Mouse (Mus musculus): ENCODE results near the gene Ttc30a2.
A peak's percentile ranks its signal among the peaks of the same experiment; 100 is the strongest.
"Not testable (repeated sequence)": the region's sequence is repeated elsewhere in the genome, so short reads cannot be mapped to it uniquely, and the experiment has no call there.

Gene Ttc30a2

DNA sequence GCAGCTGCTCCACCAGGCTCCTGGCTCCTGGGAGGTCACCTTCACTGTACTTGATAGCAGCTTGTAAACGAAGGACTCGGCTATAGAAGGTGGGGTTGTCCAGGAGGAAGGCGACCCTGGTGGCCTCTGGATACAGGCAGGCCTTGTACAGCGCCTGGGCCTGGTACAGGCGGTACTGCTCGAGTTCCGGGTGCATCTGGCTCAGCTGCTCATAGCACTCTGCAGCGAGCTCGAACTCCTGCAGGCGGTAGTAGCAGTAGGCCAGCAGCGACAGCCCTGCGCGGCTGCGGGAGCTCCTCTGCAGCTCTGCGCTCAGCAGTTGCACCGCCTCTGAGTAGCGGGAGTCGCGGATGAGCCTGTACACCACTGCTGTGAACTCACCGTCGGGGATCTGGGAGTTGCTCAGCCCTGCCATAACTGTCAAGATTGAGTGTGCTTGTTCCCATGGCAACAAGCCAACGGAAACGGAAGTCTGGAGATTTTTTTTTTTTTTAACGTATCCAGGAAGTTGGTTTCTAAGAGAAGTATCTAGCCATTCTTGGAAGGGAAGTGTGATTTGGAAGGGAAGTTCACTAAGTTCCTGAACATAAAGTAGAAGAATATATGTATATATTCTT is at the start of gene Ttc30a2:
TSS of gene Ttc30a2 (minus strand) at position 419 of the 617 bp plus-strand sequence.
- not testable (repeated sequence) for DNase-seq (ENCODE audit: low read depth, low spot score)

DNA sequence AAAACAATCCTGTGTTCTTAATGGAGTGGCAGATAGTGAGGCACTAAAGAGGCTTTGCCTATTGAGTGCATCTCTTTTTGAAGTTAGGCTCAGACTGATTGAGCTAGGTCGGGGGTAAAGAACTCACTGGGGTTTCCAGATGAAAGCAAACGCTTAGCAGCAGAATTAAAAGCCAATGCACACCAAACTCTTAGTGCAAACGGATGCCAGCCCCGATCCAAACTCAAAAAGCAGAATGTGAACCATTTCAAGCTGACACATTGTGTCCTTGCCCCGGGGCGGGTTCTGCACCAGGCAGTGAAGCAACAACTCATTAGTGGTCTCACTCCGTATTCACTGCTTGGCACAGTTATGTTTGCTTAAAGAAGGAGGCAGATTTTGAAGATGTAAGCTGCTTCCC is 38.9 kb upstream of the Ttc30a2 start:
- no peak for DNase-seq (ENCODE audit: low read depth, low spot score)

DNA sequence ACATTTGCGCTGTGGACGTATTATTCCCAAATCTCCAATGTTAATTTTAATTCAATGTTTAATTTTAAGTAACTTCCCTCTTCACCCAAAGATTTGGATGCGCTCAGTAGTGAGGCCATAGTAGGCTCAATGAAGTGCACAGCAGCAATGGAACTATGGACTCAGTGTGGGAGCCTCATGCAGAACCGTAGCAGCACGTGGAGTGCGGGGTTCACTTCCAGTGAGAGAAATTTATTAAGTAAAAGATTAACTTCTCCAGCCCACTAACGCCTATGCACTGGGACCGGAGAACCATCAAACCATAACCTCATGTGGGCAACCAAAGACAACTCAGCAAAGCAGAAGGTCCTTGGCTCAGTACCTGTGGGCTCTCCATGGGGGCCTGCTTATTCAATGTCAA is 38.2 kb upstream of the Ttc30a2 start:
- DNase-seq (ENCODE audit: low read depth, low spot score) = no peak

DNA sequence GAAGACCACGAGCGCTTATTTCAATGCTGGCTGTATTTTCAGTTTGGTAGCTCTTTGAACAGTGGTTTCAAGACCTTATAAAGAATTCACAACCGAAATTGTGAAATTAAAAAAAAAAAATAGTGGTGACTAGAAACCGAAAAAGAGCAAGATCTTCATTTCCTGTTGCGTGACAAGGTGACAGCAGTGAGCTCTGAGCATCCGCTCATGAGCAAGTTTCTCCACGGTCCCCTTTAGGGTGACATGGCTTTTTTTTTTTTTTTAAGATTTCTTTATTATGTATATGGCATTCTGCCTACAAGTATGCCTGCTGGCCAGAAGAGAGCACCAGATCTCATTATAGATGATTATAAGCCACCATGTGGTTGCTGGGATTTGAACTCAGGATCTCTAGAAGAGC is 37.5 kb upstream of the Ttc30a2 start:
- DNase-seq (ENCODE audit: low read depth, low spot score) = no peak

DNA sequence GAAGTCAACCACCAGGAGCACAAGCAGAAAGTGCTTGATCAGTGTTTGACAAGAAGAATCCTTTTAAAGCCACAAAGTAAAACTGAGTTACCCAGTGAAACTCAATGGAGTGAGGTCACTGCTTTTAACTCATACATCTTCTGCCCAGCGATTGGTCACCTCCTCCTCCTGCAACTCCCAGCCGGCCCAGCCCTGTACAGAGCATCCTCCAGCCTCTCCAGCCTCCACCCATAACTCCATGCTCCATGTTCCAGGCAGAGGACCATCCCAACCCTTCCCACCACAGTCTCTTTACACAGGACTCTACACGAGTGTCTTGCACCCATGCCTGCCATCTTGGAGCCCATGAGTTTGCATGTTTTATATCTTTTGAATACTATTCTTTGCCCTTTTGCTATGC is 36.7 kb upstream of the Ttc30a2 start:
- DNase-seq (ENCODE audit: low read depth, low spot score) = no peak

DNA sequence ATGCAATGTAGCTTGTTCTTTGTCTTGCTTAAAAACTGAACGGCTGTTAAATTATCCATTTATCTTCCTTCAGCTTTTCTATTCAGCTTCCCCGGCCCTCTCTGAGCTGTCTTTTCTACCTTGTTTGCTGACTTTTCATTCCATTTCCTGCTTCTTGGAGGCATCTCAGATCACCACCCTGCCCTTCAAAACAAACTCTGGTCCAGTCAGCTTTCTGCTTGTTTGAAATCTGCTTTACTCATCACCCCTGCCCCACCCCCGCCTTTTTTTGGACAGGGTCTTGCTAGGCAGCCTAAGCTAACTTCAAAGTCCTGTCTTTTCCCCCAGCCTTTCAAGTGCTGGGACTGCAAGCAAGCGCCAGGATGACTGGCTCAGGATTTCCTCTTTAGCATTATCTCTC is 28.2 kb upstream of the Ttc30a2 start:
- no peak for DNase-seq (ENCODE audit: low read depth, low spot score)

DNA sequence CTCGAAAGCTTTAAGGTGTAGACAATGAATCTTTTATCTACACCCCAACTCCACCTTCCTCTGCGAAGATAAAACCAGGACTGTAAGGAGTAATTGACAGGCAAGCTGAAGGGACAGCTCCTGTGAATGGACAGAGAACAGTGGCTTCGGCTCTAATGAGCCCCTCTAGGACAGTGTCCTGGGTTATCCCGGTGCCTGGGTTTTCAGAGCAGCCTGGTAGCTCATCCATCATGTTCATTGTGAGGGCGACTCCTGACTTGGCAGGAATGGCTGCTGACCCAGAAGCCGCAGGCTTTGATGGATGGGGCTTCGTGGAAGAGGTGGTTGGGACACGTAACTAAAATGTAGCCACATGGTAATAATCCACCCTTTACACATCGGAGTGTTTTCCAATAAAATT is 24.9 kb upstream of the Ttc30a2 start:
- no peak for DNase-seq (ENCODE audit: low read depth, low spot score)

DNA sequence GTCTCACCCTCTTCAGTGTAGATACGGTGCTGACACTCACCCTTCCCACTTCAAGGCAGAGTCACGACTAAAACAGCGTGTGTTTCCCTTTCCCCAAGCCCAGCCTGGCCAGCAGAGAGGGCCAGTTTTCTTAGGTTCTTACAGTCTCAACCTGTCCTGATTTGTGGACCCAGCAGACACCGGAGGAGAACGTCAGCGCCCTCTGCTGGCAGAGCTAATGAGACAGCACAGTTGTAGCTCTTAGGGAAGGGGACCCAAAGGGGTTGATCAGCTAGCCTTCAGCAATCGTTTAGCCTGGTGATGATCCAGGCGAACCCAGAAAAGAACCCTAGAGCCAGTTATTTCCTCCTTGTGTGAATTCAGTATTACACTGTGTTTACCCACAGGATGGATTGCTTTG is 23.4 kb upstream of the Ttc30a2 start:
- DNase-seq (ENCODE audit: low read depth, low spot score) = no peak

DNA sequence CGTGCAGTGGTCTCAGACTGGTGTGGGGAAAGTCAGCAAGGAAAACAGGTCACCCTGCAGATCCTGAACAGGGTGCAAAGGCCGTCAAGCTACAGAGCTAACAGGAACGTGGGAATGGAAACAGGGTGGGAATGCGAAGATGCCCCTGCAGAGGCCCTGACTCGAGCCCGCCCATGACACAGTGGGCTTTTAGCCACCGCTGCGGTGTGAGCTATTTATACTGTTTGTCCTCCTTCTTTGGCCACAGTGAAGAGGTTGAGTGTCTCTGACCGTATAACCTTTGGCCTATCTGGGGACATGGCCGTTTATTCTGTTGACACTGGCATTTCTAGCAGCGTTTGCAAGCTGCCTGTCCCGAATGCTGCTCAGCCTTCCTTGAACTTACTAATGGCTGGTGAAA is 21.7 kb upstream of the Ttc30a2 start:
- no peak for DNase-seq (ENCODE audit: low read depth, low spot score)

DNA sequence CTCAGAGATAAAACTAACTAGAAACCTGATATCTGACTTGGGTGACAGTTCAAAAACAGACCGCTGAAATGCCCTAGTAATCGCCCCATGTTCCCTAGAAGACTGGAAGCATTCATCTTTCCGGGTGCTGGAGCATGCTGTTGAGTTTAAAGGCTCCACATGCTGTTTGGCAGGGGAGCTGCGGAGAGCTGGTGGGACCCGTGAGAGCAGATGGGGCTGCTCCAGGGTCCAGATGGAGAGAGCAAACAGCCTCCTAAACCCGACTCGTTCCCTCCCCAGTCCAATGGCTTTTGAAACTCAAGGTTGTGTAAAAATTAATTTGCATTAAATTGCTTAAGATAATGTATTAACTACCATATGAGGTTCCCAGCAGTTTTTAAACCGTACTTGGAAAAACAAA is 20.7 kb upstream of the Ttc30a2 start:
- DNase-seq (ENCODE audit: low read depth, low spot score) = no peak

DNA sequence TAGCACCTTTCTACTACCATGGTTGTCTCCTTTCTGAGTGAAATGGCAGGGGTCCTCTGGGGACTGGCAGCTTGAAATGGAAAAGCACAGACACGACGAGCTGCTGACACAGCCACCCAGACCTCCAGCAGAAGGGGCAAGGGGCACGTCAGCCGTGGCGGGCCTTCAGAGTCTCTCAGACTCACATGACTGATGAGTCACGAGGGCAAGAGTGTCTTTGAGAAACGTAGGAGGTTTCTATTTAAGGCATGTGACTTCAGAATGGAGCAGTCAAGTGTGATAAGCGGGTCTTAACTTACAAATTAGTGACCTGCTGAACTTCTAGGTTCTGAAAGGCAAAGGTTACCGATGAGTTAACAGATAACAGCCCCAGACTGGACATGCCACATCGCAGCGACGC is 19.8 kb upstream of the Ttc30a2 start:
- no peak for DNase-seq (ENCODE audit: low read depth, low spot score)

DNA sequence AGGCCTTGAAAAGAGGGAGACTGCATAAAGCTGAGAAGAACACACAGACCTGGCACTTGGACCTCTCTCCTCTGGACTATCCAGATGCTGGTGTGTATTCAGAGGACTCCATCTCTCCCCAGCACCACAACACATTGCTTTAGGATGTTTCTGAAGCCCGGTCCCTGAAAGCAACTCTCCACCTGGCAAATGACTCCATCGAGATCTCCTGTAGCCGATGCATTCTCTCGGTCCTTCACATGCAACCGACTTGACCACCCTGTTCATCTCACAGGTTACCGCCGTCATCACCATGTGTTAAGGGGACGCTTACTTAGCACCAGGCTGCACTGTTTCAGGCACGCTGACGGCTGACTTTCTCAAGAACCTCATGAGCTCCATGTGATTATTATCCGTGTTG is 16.9 kb upstream of the Ttc30a2 start:
- no peak for DNase-seq (ENCODE audit: low read depth, low spot score)

DNA sequence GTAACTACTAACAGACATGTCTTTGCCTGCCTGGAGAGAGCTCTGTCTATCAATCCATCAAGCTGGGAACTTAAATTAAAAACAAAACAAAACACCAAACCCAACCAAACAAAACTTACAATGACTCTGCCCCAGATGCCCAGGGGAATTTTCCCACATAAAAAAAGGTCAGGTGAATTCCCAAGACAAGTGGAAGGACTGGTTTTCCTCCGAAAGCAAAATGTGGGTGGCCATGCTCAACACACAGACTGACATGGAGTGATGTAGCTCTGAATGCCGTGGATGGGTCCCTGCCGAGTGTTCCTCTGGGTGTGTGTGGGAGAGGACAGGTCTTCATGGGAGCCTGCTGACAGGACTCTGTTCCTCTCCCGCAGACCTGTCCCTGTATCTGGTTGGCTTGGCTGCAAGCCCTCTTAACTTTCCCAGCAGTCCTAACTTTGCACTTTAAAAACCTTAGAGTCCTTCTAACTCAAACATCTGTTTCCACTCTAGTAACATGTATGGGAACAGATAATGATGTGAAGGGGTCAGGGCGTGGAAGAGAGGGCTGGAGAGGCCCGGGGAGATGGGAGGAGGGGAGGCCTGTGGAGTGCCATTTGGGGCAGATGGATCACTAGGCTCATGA is 13.7 kb upstream of the Ttc30a2 start:
- DNase-seq (ENCODE audit: low read depth, low spot score) = no peak

DNA sequence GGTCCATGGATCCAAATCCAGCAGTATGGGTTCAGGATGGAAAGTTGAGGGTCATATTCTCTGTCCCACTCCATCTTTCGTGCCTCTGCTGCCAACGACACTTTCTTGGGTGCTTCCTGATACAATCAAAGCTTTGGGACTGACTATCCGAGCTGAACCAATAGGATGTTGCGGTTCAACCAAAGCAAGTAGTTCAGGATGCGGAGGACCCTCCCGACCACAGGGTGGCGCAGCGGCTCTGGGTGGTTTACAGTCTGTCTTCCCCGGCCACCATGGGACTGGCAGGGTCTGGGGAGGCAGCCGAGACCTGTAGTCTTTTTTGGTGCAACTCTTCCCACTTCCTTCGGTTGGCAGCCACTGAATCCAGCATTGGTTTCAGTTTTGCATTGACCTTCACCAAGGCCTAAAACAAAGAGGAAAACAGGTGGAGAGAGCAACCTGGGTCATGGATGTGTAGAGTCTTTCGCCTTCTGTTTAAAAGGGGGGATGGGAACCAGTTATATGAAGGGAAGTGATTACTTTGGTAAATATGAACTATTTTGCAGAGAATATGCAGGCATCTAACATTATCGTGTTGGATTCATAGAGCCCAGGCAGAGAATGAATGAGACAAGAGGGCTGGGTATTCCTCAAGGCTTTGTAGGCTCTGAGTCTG is 13.0 kb upstream of the Ttc30a2 start:
- DNase-seq (ENCODE audit: low read depth, low spot score) = peak; percentile 78

DNA sequence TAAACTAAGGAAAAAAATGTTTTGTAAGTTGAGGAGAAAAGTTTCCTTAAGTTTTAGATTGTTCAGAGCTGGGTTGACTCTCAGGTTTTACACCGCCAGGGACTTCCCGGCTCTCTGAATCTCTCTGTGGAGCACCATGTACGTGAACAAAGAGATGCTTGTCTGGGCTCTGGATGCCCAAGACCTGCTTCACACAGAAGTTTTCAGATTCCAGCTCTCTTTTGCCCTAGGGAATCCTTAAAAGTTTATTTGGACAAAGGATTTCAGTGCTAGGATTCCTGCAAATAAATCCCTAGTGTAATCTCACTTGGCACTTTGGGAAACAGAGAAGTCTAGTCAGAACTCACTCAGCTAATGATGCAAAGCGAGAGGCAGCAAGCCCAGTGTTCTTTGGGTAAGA is 11.7 kb upstream of the Ttc30a2 start:
- peak; percentile 72 for DNase-seq (ENCODE audit: low read depth, low spot score)

DNA sequence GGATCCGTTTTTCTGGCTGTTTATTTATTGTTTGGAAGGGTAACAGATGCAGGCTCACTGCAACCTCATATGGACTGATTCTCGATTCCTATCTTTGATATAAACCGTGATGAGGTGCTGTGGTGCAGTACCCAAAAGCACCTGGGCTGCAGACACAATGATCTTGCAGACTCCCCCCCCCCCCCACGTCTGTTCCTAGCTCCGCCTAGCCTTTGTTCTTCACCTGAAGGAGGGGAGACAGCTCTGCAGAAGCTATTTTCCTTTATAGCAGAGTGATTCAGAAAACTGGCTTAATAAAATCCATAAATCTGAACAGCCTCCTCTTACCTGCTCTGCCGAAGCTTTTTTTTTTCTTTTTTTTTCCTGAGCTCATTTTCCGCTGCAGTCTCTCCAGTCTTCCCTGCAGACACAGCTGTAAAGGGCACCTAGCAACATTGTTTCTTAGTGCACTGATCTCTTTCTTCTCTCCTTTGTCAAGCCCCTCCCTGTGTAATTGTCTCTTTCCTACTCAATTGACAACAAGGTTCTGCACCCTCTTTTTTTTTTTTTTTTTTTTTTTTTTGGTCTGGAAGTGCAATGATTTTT is 10.9 kb upstream of the Ttc30a2 start:
- DNase-seq (ENCODE audit: low read depth, low spot score) = no peak

DNA sequence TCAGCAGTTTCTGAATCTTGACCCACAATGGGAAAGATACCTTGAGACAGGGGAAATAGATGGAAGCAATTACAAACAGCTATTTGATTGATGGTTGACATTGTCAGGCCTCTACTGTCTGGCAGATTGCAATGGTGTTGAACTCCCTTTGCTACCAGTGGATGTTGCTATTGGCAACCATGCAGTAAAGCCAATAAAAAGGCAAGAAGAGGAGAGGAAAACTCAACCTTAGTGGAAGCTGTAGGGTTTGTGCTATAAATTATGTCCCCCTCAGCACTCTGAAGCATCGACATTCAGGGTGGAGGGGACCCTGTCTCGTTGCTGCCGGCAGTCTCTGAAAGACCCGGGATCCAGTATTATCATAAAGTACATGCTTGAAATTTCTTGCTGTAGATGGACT is 10.4 kb upstream of the Ttc30a2 start:
- DNase-seq (ENCODE audit: low read depth, low spot score) = peak; percentile 68

DNA sequence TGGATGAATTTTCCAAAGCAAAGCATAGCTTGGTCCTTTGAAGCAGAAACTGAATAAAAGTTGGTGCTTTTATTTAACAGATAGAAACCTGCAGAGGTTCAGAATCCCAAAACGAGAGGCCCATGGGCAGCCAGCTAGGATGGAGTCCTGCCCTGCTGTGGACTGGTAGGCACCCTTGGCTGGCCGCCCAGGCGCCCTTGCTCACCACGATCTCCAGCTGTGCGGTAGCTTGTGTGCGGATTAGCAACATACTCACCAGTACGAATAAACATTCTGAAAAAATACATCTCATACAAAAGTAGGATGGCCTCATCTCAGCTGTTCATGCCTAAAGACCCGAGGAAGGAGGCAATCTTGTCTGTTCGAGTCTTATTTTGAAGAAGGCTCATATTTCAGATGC is 9.8 kb upstream of the Ttc30a2 start:
- no peak for DNase-seq (ENCODE audit: low read depth, low spot score)

DNA sequence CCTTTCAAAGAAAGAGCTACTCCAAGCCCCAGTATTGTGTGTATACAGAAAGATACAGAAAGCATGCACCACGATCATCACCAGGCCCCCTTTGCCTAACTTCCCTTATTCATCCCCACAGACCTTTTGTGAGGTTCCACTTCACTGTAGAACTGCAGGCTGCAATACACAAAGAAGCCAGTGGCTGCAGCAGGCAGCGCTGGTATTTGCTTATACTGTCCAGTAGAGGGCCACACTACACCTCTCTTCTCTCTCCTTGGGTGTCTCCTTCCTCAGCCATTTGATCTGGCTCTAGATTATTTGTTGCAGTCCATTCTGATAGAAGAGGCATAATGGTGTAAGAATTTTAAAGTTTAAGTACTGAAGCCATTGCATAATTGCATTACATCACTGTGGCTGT is 7.2 kb upstream of the Ttc30a2 start:
- DNase-seq (ENCODE audit: low read depth, low spot score) = peak; percentile 83

DNA sequence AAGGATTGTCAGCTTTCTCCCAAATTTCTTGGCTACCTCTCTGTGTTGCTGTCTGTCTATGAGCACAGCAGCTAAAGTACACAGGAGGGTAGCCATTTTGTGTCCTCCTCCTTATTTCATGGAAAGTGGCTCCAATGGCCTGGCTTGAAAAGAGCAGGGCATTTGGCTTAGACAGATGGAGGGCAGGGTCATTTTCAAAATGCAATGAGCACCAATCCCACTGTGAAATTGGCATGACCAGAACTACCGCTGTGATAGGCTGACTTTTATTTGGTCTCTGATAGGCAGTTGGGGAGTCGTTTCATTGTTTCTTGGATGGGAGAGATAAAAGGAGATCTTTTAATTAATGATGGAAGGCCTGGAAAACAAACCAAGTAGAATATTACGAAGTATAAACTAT is 5.9 kb upstream of the Ttc30a2 start:
- DNase-seq (ENCODE audit: low read depth, low spot score) = no peak

DNA sequence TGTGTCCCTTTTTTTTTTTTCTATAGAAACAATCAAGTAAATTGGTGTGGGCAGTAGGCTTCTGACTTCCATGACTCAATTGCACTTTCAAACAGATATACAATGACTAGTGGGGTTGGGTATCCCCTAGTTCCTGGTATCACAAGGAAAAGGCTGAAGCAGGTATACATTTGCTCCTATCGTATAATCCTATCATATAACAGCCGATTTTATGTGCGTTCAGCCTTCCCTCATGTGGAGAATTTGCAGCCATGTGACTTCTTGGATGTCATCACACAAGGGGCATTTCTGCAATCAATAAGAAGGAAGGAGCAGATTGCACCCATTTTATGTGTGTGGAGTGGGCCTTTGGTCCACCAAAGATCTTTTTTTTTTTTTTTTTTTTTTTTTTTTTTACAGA is 5.1 kb upstream of the Ttc30a2 start:
- DNase-seq (ENCODE audit: low read depth, low spot score) = no peak

DNA sequence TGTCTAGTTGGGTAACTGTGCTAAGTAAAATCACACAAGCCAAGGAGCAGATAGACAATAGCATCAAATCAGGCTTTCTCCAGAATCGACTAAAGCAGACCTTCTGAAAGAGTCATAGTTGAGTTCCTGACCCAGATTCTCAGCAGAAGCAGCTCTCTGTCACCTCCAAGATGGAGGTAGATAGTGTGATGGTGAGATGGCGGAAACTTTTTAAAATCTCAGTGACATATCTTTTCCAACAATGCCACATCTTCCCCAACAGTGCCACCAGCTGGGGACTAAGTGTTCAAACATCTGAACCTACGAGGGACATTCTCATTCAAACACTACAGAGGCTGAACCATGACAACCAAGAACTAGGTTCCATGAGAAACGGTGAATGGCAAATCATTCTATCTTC is 4.7 kb upstream of the Ttc30a2 start:
- DNase-seq (ENCODE audit: low read depth, low spot score) = no peak
